ENCODE assay signal across 23 mouse cellular contexts in the genomic region with DNA sequence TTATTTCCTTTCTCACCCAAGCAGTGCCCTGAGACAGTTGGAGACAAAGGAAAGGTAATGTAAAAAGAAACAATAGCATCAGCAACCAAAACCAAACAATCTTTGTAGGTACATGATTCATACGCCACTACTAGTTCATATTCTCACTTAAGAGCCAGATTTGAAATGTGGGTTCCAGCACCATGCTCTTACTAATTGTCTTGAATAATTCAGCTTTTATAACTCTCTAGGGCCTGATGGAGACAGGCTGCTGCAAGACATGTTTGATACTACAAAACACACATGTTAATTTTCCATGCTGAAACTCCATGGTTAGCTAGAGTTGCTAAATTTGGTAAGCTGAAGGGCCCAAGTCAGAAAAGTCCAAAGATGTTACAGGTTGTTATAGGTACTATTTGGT.
A peak's percentile ranks its signal among the peaks of the same experiment; 100 is the strongest.
DNase-seq lines count a peak whose midpoint lies in the region; ATAC-seq and TF ChIP-seq lines count a peak whose summit lies in the region.
"Had no signal": no experiment of that assay in that cellular context is flagged by ENCODE, and none has a peak within 500 bp of the region (broad histone marks: within the 10 kb centered on the region; RNA-seq: fewer than 3 reads in every experiment).

No protein-coding gene starts in this region.

- H3K27me3 ChIP-seq in forebrain, embryonic 16.5 days (replicated peaks; ENCODE audit: control insufficient read depth, insufficient read depth, low read length) = peaks cover 5% of the 10 kb centered on the region; the same call in 1 of the 2 replicates
- peaks cover 7% of the 10 kb centered on the region; the same call in 1 of the 2 replicates for H3K27me3 ChIP-seq in forebrain, embryonic 12.5 days
- H3K27me3 ChIP-seq in hindbrain, embryonic 14.5 days (ENCODE audit: control insufficient read depth, insufficient read depth, low read length) = no peaks in the 10 kb centered on the region
- H3K27me3 ChIP-seq in hindbrain, postnatal 0 days (ENCODE audit: insufficient read depth, low read length) = no peaks in the 10 kb centered on the region
- no peaks in the 10 kb centered on the region for H3K27me3 ChIP-seq in neural tube, embryonic 14.5 days (ENCODE audit: control insufficient read depth, insufficient read depth, low read length)
- H3K27me3 ChIP-seq: CH12.LX, Patski had no signal

- no peaks in the 10 kb centered on the region for H3K9me3 ChIP-seq in forebrain, embryonic 16.5 days (ENCODE audit: control insufficient read depth, low read length)
- no peaks in the 10 kb centered on the region for H3K9me3 ChIP-seq in forebrain, embryonic 12.5 days
- no peaks in the 10 kb centered on the region for H3K9me3 ChIP-seq in hindbrain, embryonic 14.5 days (ENCODE audit: control insufficient read depth, low read length)
- no peaks in the 10 kb centered on the region for H3K9me3 ChIP-seq in hindbrain, postnatal 0 days (ENCODE audit: low read length)
- no peaks in the 10 kb centered on the region for H3K9me3 ChIP-seq in neural tube, embryonic 14.5 days (ENCODE audit: control insufficient read depth, low read length)
- H3K9me3 ChIP-seq: embryonic facial prominence, embryonic 10.5 days; heart, embryonic 10.5 days had no signal

- WGBS in forebrain, embryonic 16.5 days = 67% methylated on average over 1 of the region's 1 CpGs
- 88% methylated on average over 1 of the region's 1 CpGs for WGBS in forebrain, embryonic 12.5 days
- 59% methylated on average over 1 of the region's 1 CpGs for WGBS in hindbrain, embryonic 14.5 days
- WGBS in hindbrain, postnatal 0 days = 74% methylated on average over 1 of the region's 1 CpGs
- 52% methylated on average over 1 of the region's 1 CpGs for WGBS in neural tube, embryonic 14.5 days

- peak; percentile 43 for ATAC-seq in forebrain, embryonic 16.5 days
- no peak for ATAC-seq in forebrain, embryonic 12.5 days (ENCODE audit: low FRiP score)
- ATAC-seq in hindbrain, embryonic 14.5 days (ENCODE audit: low FRiP score) = no peak; the same call in 1 of the 2 replicates
- ATAC-seq in hindbrain, postnatal 0 days = no peak
- ATAC-seq in neural tube, embryonic 14.5 days (ENCODE audit: low read depth) = peak; percentile 62; the same call in 1 of the 2 replicates
- ATAC-seq: activated CD4-positive, CD25-positive, alpha-beta regulatory T cell, adult 4 months; inflammation-experienced regulatory T-cells, adult 6 months; intestine, postnatal 0 days; Patski had no signal

- no peak for DNase-seq in hindbrain, embryonic 14.5 days (ENCODE audit: low spot score)
- DNase-seq in hindbrain, postnatal 0 days (ENCODE audit: low spot score) = no peak
- DNase-seq in brain, embryonic 14.5 days (ENCODE audit: low read depth) = peak; percentile 38
- no peak for DNase-seq in frontal cortex, postnatal 14 days (ENCODE audit: low spot score in 2 of 2)
- DNase-seq: adrenal gland, postnatal 14 days; cerebellum, adult 18-20 months; cerebellum, adult 9-11 months; cerebellum, postnatal 36 days; gastrocnemius, postnatal 10 days; heart, adult 18-20 months; heart, postnatal 10 days; heart, postnatal 4 days; kidney, adult 8-10 months had no signal

- no peak overlapping the region for H3K9ac ChIP-seq in forebrain, embryonic 16.5 days (replicated peaks; ENCODE audit: low read depth, low read length)
- no peak overlapping the region for H3K9ac ChIP-seq in forebrain, embryonic 12.5 days
- H3K9ac ChIP-seq in hindbrain, embryonic 14.5 days = no peak overlapping the region
- no peak overlapping the region for H3K9ac ChIP-seq in hindbrain, postnatal 0 days (replicated peaks; ENCODE audit: low read length)
- H3K9ac ChIP-seq in neural tube, embryonic 14.5 days (replicated peaks; ENCODE audit: low read depth, low read length) = no peak overlapping the region

- no peak for TF ChIP-seq CTCF in hindbrain, postnatal 0 days (IDR thresholded peaks at IDR 0.05; ENCODE audit: low read depth)
- TF ChIP-seq CTCF in brain, embryonic 14.5 days (IDR thresholded peaks at IDR 0.05; ENCODE audit: borderline replicate concordance, extremely low read depth, insufficient read depth, insufficient read length) = no peak

- no peak overlapping the region for H3K4me2 ChIP-seq in forebrain, embryonic 16.5 days (ENCODE audit: low read length)
- H3K4me2 ChIP-seq in forebrain, embryonic 12.5 days = no peak overlapping the region
- H3K4me2 ChIP-seq in hindbrain, embryonic 14.5 days (replicated peaks) = no peak overlapping the region
- no peak overlapping the region for H3K4me2 ChIP-seq in hindbrain, postnatal 0 days (ENCODE audit: low read depth, low read length)
- no peak overlapping the region for H3K4me2 ChIP-seq in neural tube, embryonic 14.5 days (ENCODE audit: low read depth, low read length)

- H3K4me1 ChIP-seq in forebrain, embryonic 16.5 days (replicated peaks; ENCODE audit: control insufficient read depth, insufficient read depth, low read length) = peaks cover 4% of the 10 kb centered on the region
- H3K4me1 ChIP-seq in forebrain, embryonic 12.5 days = no peaks in the 10 kb centered on the region
- no peaks in the 10 kb centered on the region; the same call in 1 of the 2 replicates for H3K4me1 ChIP-seq in hindbrain, embryonic 14.5 days (replicated peaks; ENCODE audit: control insufficient read depth, insufficient read depth, low read length)
- no peaks in the 10 kb centered on the region for H3K4me1 ChIP-seq in hindbrain, postnatal 0 days (ENCODE audit: insufficient read depth, low read length)
- H3K4me1 ChIP-seq in neural tube, embryonic 14.5 days (ENCODE audit: control insufficient read depth, insufficient read depth, low read length) = no peaks in the 10 kb centered on the region; the same call in 1 of the 2 replicates
- H3K4me1 ChIP-seq: embryonic facial prominence, embryonic 10.5 days; heart, embryonic 10.5 days had no signal

- no peaks in the 10 kb centered on the region for H3K36me3 ChIP-seq in forebrain, embryonic 16.5 days (ENCODE audit: control insufficient read depth, insufficient read depth)
- no peaks in the 10 kb centered on the region for H3K36me3 ChIP-seq in forebrain, embryonic 12.5 days (replicated peaks)
- no peaks in the 10 kb centered on the region for H3K36me3 ChIP-seq in hindbrain, embryonic 14.5 days (replicated peaks; ENCODE audit: control insufficient read depth, insufficient read depth)
- H3K36me3 ChIP-seq in hindbrain, postnatal 0 days (ENCODE audit: insufficient read depth, low read length) = no peaks in the 10 kb centered on the region
- no peaks in the 10 kb centered on the region for H3K36me3 ChIP-seq in neural tube, embryonic 14.5 days (ENCODE audit: control insufficient read depth, insufficient read depth, low read length)
- H3K36me3 ChIP-seq: embryonic facial prominence, embryonic 10.5 days; heart, embryonic 10.5 days had no signal

- no peak overlapping the region for H3K4me3 ChIP-seq in forebrain, embryonic 16.5 days (replicated peaks; ENCODE audit: low read length)
- no peak overlapping the region for H3K4me3 ChIP-seq in forebrain, embryonic 12.5 days (replicated peaks)
- no peak overlapping the region for H3K4me3 ChIP-seq in hindbrain, embryonic 14.5 days (replicated peaks; ENCODE audit: low read length)
- no peak overlapping the region for H3K4me3 ChIP-seq in hindbrain, postnatal 0 days (ENCODE audit: low read length)
- no peak overlapping the region for H3K4me3 ChIP-seq in neural tube, embryonic 14.5 days (ENCODE audit: low read depth, low read length)
- H3K4me3 ChIP-seq: embryonic facial prominence, embryonic 10.5 days; heart, embryonic 10.5 days had no signal

- no peak overlapping the region; the same call in 1 of the 2 replicates for H3K27ac ChIP-seq in forebrain, embryonic 16.5 days (ENCODE audit: low read length)
- H3K27ac ChIP-seq in forebrain, embryonic 12.5 days = no peak overlapping the region
- H3K27ac ChIP-seq in hindbrain, embryonic 14.5 days = peak overlapping the region; percentile 51
- H3K27ac ChIP-seq in hindbrain, postnatal 0 days = no peak overlapping the region
- H3K27ac ChIP-seq in neural tube, embryonic 14.5 days (ENCODE audit: low read depth, low read length) = peak overlapping the region; percentile 66
- H3K27ac ChIP-seq: embryonic facial prominence, embryonic 10.5 days; heart, embryonic 10.5 days had no signal

- TF ChIP-seq POLR2A in brain, embryonic 14.5 days (IDR thresholded peaks at IDR 0.05; ENCODE audit: borderline replicate concordance, extremely low read depth, insufficient read depth, insufficient read length, poor library complexity, severe bottlenecking) = no peak

Comparison
In these comparisons a context has a peak if more than half of its experiments do, and no peak if none do; other contexts are left out.
1. ATAC-seq: peak in forebrain, embryonic 16.5 days (single experiment) and neural tube, embryonic 14.5 days (single experiment); none in forebrain, embryonic 12.5 days (single experiment), hindbrain, embryonic 14.5 days (single experiment) and hindbrain, postnatal 0 days (single experiment).
2. H3K27ac ChIP-seq: peak in hindbrain, embryonic 14.5 days (single experiment) and neural tube, embryonic 14.5 days (single experiment); none in forebrain, embryonic 16.5 days (single experiment), forebrain, embryonic 12.5 days (single experiment) and hindbrain, postnatal 0 days (single experiment).